Mouse (Mus musculus) heart, postnatal 14 days (tissue): ENCODE measurements around the gene Gp9. TPM values are rescaled to one million over a fixed set of nuclear protein-coding genes. Genes with fewer than 3 reads are reported as not detected.

Experiments
- DNase-seq, 2 experiments: peaks; one replicate each; pipeline ENCODE4 v3.0.0; 2021 to 2022
- intact Hi-C: fragments of 180-260 bp; cut with DNase I; formaldehyde crosslinking; loops from one replicate; pipeline ENCODE4 v1.15.1; 2025
- total RNA-seq, 2 experiments: library from RNA; stranded (reverse); gene quantifications; 2 replicates each; pipeline ENCODE4 v1.2.3; 2021

Gp9 gene
- total RNA-seq, 2 experiments from 2014 or later = 0.33 to 1.0 TPM

GRCm38 (mm10) chr6:87806857-87807256 lies 29.0 kb downstream of the Gp9 start:
- DNase-seq = no peak

GRCm38 (mm10) chr6:87807735-87808440 lies 30.0 kb downstream of the Gp9 start:
- intact Hi-C loops = no loop called here
- no peak for DNase-seq

More at GRCm38 (mm10) chr6:87806857-87807256, 29.0 kb downstream of the Gp9 start:
- intact Hi-C loops = no loop called here

- DNase-seq = no peak
- intact Hi-C loops = no loop called here
Measured at GRCm38 (mm10) chr6:87808521-87808920, 30.6 kb downstream of the Gp9 start.

GRCm38 (mm10) chr6:87809144-87809543 lies 31.3 kb downstream of the Gp9 start:
- intact Hi-C loops = no loop called here
- no peak for DNase-seq

GRCm38 (mm10) chr6:87809651-87810161 lies 31.8 kb downstream of the Gp9 start:
- no peak for DNase-seq
- intact Hi-C loops = loop anchor here (5.0 kb wide), 1 partner anchor 47 kb away; no protein-coding TSS in a partner anchor

GRCm38 (mm10) chr6:87810311-87810710 lies 32.4 kb downstream of the Gp9 start:
- intact Hi-C loops = loop anchor here (5.0 kb wide), 1 partner anchor 48 kb away; no protein-coding TSS in a partner anchor
- no peak for DNase-seq

GRCm38 (mm10) chr6:87810713-87811669 lies 33.1 kb downstream of the Gp9 start:
- intact Hi-C loops = loop anchor here (5.0 kb wide), 1 partner anchor 49 kb away; no protein-coding TSS in a partner anchor
- DNase-seq = peak; percentile 71 to 73

- peak; percentile 95 to 96 for DNase-seq
- intact Hi-C loops = loop anchor here (5.0 kb wide), 1 partner anchor 50 kb away; no protein-coding TSS in a partner anchor
Measured at GRCm38 (mm10) chr6:87811675-87812338, 33.9 kb downstream of the Gp9 start, which contains the start of gene Rab43. Gene Rab43 (minus strand): TSS chr6:87812164.

- intact Hi-C loops = loop anchor here (5.0 kb wide), 1 partner anchor 50 kb away; no protein-coding TSS in a partner anchor
Measured at GRCm38 (mm10) chr6:87812656-87813055, 34.8 kb downstream of the Gp9 start.

GRCm38 (mm10) chr6:87814486-87814885 lies 36.6 kb downstream of the Gp9 start:
- intact Hi-C loops = loop anchor here (5.0 kb wide), 1 partner anchor 52 kb away; no protein-coding TSS in a partner anchor
- no peak for DNase-seq

More at GRCm38 (mm10) chr6:87812656-87813055, 34.8 kb downstream of the Gp9 start:
- no peak for DNase-seq

- intact Hi-C loops = no loop called here
- DNase-seq = no peak
Measured at GRCm38 (mm10) chr6:87820366-87820765, 42.5 kb downstream of the Gp9 start.

Other genes starting within 250 kb of the Gp9 start
- gene Arhgap25, start 244.8 kb upstream of the Gp9 start, total RNA-seq = 1 to 10 TPM; 5.1 to 5.8 TPM
- under 1 TPM; 0.50 to 0.63 TPM for gene Prokr1, start 187.3 kb upstream of the Gp9 start, total RNA-seq
- 1 to 10 TPM; 2.4 to 2.6 TPM for gene Aplf, start 105.9 kb upstream of the Gp9 start, total RNA-seq
- 1 to 10 TPM; 3.1 to 3.2 TPM for gene Efcc1, start 47.2 kb upstream of the Gp9 start, total RNA-seq
- gene Rab43, start 34.1 kb downstream of the Gp9 start, total RNA-seq = 10 to 100 TPM; 16.7 to 17.4 TPM
- 1 to 10 TPM in 1 of 2 experiments, under 1 TPM in 1; 0.55 to 1.5 TPM for gene Gm45140, start 57.7 kb downstream of the Gp9 start, total RNA-seq
- 10 to 100 TPM; 17.8 TPM for gene Isy1, start 60.7 kb downstream of the Gp9 start, total RNA-seq
- gene Cnbp, start 73.0 kb downstream of the Gp9 start, total RNA-seq = 100 to 1,000 TPM; 279 to 283 TPM
- gene Copg1, start 109.7 kb downstream of the Gp9 start, total RNA-seq = 10 to 100 TPM; 50.4 to 55.7 TPM
- 10 to 100 TPM; 12.0 to 12.2 TPM for gene Hmces, start 135.9 kb downstream of the Gp9 start, total RNA-seq
- 1 to 10 TPM; 6.5 to 7.1 TPM for gene H1fx, start 203.6 kb downstream of the Gp9 start, total RNA-seq